Mouse (Mus musculus): ENCODE results near the gene Tomm20l. TPM values are rescaled to one million over a fixed set of nuclear protein-coding genes. Genes with fewer than 3 reads are reported as not detected.

Gene Tomm20l
- total and polyA plus RNA-seq, 3 experiments, result 0.29 TPM; not detected in 2

DNA sequence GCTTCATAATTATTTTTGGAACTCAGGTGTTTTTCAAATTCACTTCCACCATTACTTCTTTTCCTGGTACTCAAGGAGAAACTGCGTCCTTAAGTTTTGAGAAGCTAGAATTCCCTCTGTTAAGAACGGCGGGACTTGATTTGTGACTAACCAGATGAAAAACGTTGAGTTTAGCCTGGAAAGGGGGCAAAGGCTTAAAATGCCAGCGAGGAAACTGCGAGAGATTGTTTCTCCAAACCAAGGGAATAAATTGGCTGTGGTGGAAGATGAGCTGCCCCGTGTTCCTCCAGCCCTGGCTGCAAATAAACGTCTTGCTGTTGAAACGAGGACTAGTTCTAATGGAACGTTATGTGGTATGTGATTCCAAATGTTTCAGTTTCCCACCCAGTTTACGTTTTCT, 26.5 kb downstream of the Tomm20l start:
- Histone ChIP-seq H3K4me1 (ENCODE audit: control insufficient read depth in 1 of 2, insufficient read depth in 2 of 2, low read length in 2 of 2) (peaks cover 0 to 7% of the 10 kb centered on the region in 2 experiments; a peak in 2 of 4 replicates), H3K27me3 (ENCODE audit: control insufficient read depth in 1 of 2, insufficient read depth in 2 of 2, low read length in 2 of 2) (no peaks in the 10 kb centered on the region), H3K79me2 (ENCODE audit: control insufficient read depth, insufficient read depth, low read length, poor library complexity) (peaks cover 27% of the 10 kb centered on the region), H3K9me3 (replicated peaks; ENCODE audit: insufficient read depth, low read length) (no peaks in the 10 kb centered on the region), H3K4me3 (ENCODE audit: control insufficient read depth in 1 of 2, insufficient read depth in 1 of 2, low read depth in 2 of 2, low read length in 2 of 2) (peak overlapping the region; percentile 70 to 81), H3K27ac (ENCODE audit: control insufficient read depth, low read depth, low read length) (peak overlapping the region; percentile 36; the same call in 1 of the 2 replicates), H3K9ac (ENCODE audit: control insufficient read depth, low read depth, low read length, poor library complexity, severe bottlenecking) (peak overlapping the region; percentile 96), H3K36me3 (ENCODE audit: control insufficient read depth in 1 of 2, insufficient read depth in 2 of 2, low read length in 2 of 2) (peaks cover 3 to 21% of the 10 kb centered on the region in 2 experiments; a peak in 3 of 4 replicates)
- TF ChIP-seq CHD2 (IDR thresholded peaks at IDR 0.05; ENCODE audit: low read length) (no peak), MAFK (IDR thresholded peaks at IDR 0.05; ENCODE audit: borderline replicate concordance, low read depth, low read length) (no peak), RCOR1 (IDR thresholded peaks at IDR 0.05; ENCODE audit: low read depth, low read length) (no peak), RAD21 (IDR thresholded peaks at IDR 0.05; ENCODE audit: low read depth, low read length) (no peak), ZC3H11A (IDR thresholded peaks at IDR 0.05; ENCODE audit: low read depth, low read length) (no peak), CTCF (IDR thresholded peaks at IDR 0.05 in 2 of 3, conservative IDR thresholded peaks at IDR 0.05 in 1 of 3; ENCODE audit: control insufficient read depth in 1 of 3, insufficient read depth in 1 of 3, low read depth in 2 of 3, low read length in 3 of 3, poor library complexity in 1 of 3, severe bottlenecking in 1 of 3) (no peak), ZKSCAN1 (IDR thresholded peaks at IDR 0.05; ENCODE audit: low read depth, low read length) (no peak)
- peak; percentile 53 for DNase-seq (ENCODE audit: low read depth, low spot score)

DNA sequence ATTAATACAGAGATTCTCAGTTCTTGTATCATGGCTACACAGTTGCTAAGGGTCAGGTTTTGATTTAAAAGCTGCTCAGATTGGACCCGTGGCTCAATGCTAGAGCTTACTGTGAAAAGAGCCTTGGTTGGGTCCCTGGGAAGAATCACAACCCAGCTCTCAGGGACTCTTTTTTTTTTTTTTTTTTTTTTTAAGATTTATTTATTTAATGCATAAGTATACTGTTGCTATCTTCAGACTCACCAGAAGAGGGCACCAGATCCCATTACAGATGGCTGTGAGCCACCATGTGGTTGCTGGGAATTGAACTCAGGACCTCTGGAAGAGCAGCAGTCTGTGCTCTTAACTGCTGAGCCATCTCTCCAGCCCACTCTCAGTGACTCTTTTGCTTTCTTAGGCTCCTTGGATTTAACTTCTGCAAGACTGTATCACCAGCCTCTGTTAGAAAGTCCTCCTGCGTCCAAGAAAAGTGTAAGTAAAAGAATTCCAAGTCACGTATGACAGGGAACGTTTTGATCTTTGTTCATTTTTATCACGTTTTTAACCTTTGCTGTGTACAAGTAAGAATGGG, 28.1 kb downstream of the Tomm20l start:
- H3K36me3 ChIP-seq (ENCODE audit: control insufficient read depth in 1 of 2, insufficient read depth in 2 of 2, low read length in 2 of 2), result peaks cover 0 to 15% of the 10 kb centered on the region in 2 experiments; a peak in 2 of 4 replicates
- DNase-seq (ENCODE audit: low read depth, low spot score), result peak; percentile 50
- H3K4me3 ChIP-seq (ENCODE audit: control insufficient read depth in 1 of 2, insufficient read depth in 1 of 2, low read depth in 2 of 2, low read length in 2 of 2), result no peak overlapping the region
- H3K4me1 ChIP-seq (ENCODE audit: control insufficient read depth in 1 of 2, insufficient read depth in 2 of 2, low read length in 2 of 2), result peaks cover 0 to 7% of the 10 kb centered on the region in 2 experiments; a peak in 2 of 4 replicates
- no peaks in the 10 kb centered on the region for H3K27me3 ChIP-seq (ENCODE audit: control insufficient read depth in 1 of 2, insufficient read depth in 2 of 2, low read length in 2 of 2)
- no peak overlapping the region for H3K27ac ChIP-seq (ENCODE audit: control insufficient read depth, low read depth, low read length)
- TF ChIP-seq MYC (IDR thresholded peaks at IDR 0.05; ENCODE audit: low read depth, low read length) (peak; percentile 73), ZNF384 (IDR thresholded peaks at IDR 0.05; ENCODE audit: low read depth, low read length) (peak; percentile 93), RAD21 (IDR thresholded peaks at IDR 0.05; ENCODE audit: low read depth, low read length) (no peak; the same call in 1 of the 2 replicates), EP300 (IDR thresholded peaks at IDR 0.05; ENCODE audit: low read depth in 1 of 2, low read length in 2 of 2) (no peak), CTCF (IDR thresholded peaks at IDR 0.05 in 2 of 3, conservative IDR thresholded peaks at IDR 0.05 in 1 of 3; ENCODE audit: control insufficient read depth in 1 of 3, insufficient read depth in 1 of 3, low read depth in 2 of 3, low read length in 3 of 3, poor library complexity in 1 of 3, severe bottlenecking in 1 of 3) (peak in 2 of 3 experiments; percentile 26 to 32; a peak in 4 of 6 replicates), SIN3A (IDR thresholded peaks at IDR 0.05; ENCODE audit: low read length) (peak; percentile 36; the same call in 1 of the 2 replicates), RCOR1 (IDR thresholded peaks at IDR 0.05; ENCODE audit: low read depth, low read length) (peak; percentile 60), MEF2A (IDR thresholded peaks at IDR 0.05; ENCODE audit: extremely low read depth, insufficient replicate concordance, low read depth, low read length, poor library complexity, severe bottlenecking) (no peak), BHLHE40 (IDR thresholded peaks at IDR 0.05; ENCODE audit: borderline replicate concordance, low read depth, low read length) (no peak), TBP (IDR thresholded peaks at IDR 0.05; ENCODE audit: low read depth, low read length) (peak; percentile 59; the same call in 1 of the 2 replicates), HCFC1 (IDR thresholded peaks at IDR 0.05; ENCODE audit: low read depth, low read length) (no peak)
- H3K9ac ChIP-seq (ENCODE audit: control insufficient read depth, low read depth, low read length, poor library complexity, severe bottlenecking), result no peak overlapping the region
- no peaks in the 10 kb centered on the region for H3K9me3 ChIP-seq (replicated peaks; ENCODE audit: insufficient read depth, low read length)
- H3K79me2 ChIP-seq (ENCODE audit: control insufficient read depth, insufficient read depth, low read length, poor library complexity), result peaks cover 22% of the 10 kb centered on the region

Data from MEL (cell line).